Mouse (Mus musculus) cerebellum, adult 2 months (tissue): ENCODE data around the gene 1500009L16Rik.

ENCODE experiments used
- CTCF ChIP-seq: fragments of 200-500 bp; IDR thresholded peaks from 2 replicates; pipeline ENCODE4 v1.5.1; 2011; ENCODE audit warnings: low read depth, mild to moderate bottlenecking, control low read depth, low read length, moderate library complexity, borderline replicate concordance; ENCODE audit not compliant: insufficient read depth
- POLR2A ChIP-seq: fragments of 200-500 bp; IDR thresholded peaks from 2 replicates; pipeline ENCODE4 v1.6.1; 2011; ENCODE audit warnings: low read length, control low read depth, borderline replicate concordance; ENCODE audit not compliant: insufficient read depth

- no peak for TF ChIP-seq CTCF
- TF ChIP-seq POLR2A: no peak
Measured at GRCm38 (mm10) chr10:83804021-83804420, 81.4 kb downstream of the 1500009L16Rik start.
